7 mouse cellular contexts compared by ENCODE assay signal in genomic region chr7:3275455-3276170, GRCm38 (mm10). TPM values are rescaled to one million over a fixed set of nuclear protein-coding genes. Genes with fewer than 3 reads are reported as not detected.
DNase-seq lines count a peak whose midpoint lies in the region; ATAC-seq lines count a peak whose summit lies in the region.

No protein-coding gene starts in this region.

- peak overlapping the region; percentile 79 to 80 for H3K27ac ChIP-seq in heart, embryonic 14.5 days (replicated peaks in 1 of 2; ENCODE audit: control insufficient read depth in 1 of 2, insufficient read depth in 1 of 2, low read depth in 2 of 2, low read length in 2 of 2)
- peak overlapping the region; percentile 85 for H3K27ac ChIP-seq in lung, embryonic 15.5 days
- no peak overlapping the region for H3K27ac ChIP-seq in midbrain, embryonic 11.5 days (ENCODE audit: low read depth, low read length)

- peak; percentile 64 for ATAC-seq in heart, embryonic 14.5 days (ENCODE audit: insufficient number of reproducible peaks, insufficient read depth, low FRiP score, low read depth)
- peak; percentile 69 for ATAC-seq in lung, embryonic 15.5 days (ENCODE audit: borderline replicate concordance, extremely low read depth, low FRiP score, low TSS enrichment)
- ATAC-seq in midbrain, embryonic 11.5 days (ENCODE audit: low FRiP score): no peak
- no peak for ATAC-seq in activated CD4-positive, CD25-positive, alpha-beta regulatory T cell, adult 4 months

- peak; percentile 86 for DNase-seq in 3T3-L1 (ENCODE audit: low read depth, low spot score)
- DNase-seq in MN1 (ENCODE audit: low spot score): peak; percentile 52
- DNase-seq in midbrain, embryonic 11.5 days (ENCODE audit: low spot score, missing footprints): no peak
- no peak for DNase-seq in cerebellum, adult 9-11 months

- peaks cover 8% of the 10 kb centered on the region in 2 experiments for H3K4me1 ChIP-seq in heart, embryonic 14.5 days (ENCODE audit: control insufficient read depth in 2 of 2, insufficient read depth in 2 of 2, low read length in 2 of 2)
- peaks cover 8% of the 10 kb centered on the region for H3K4me1 ChIP-seq in lung, embryonic 15.5 days
- no peaks in the 10 kb centered on the region for H3K4me1 ChIP-seq in midbrain, embryonic 11.5 days (ENCODE audit: control insufficient read depth, insufficient read depth, low read length)

- no peak overlapping the region for H3K4me2 ChIP-seq in heart, embryonic 14.5 days (ENCODE audit: low read length)
- H3K4me2 ChIP-seq in lung, embryonic 15.5 days: peak overlapping the region; percentile 29; the same call in 1 of the 2 replicates
- H3K4me2 ChIP-seq in midbrain, embryonic 11.5 days: no peak overlapping the region

- no peak overlapping the region for H3K9ac ChIP-seq in heart, embryonic 14.5 days (ENCODE audit: low read length)
- no peak overlapping the region for H3K9ac ChIP-seq in lung, embryonic 15.5 days
- H3K9ac ChIP-seq in midbrain, embryonic 11.5 days (ENCODE audit: low read length): no peak overlapping the region

- H3K4me3 ChIP-seq in heart, embryonic 14.5 days (ENCODE audit: control insufficient read depth in 1 of 2, insufficient read depth in 1 of 2, low read depth in 1 of 2, low read length in 2 of 2): no peak overlapping the region
- no peak overlapping the region for H3K4me3 ChIP-seq in lung, embryonic 15.5 days
- H3K4me3 ChIP-seq in midbrain, embryonic 11.5 days (ENCODE audit: low read depth, low read length): no peak overlapping the region

- no peaks in the 10 kb centered on the region for H3K9me3 ChIP-seq in heart, embryonic 14.5 days (ENCODE audit: control insufficient read depth, low read length)
- H3K9me3 ChIP-seq in lung, embryonic 15.5 days: no peaks in the 10 kb centered on the region
- no peaks in the 10 kb centered on the region for H3K9me3 ChIP-seq in midbrain, embryonic 11.5 days (ENCODE audit: control insufficient read depth, low read length)

- WGBS in heart, embryonic 14.5 days: 36% methylated on average over 6 of the region's 6 CpGs
- WGBS in lung, embryonic 15.5 days: 37% methylated on average over 6 of the region's 6 CpGs
- WGBS in midbrain, embryonic 11.5 days: 71% methylated on average over 6 of the region's 6 CpGs

- H3K27me3 ChIP-seq in heart, embryonic 14.5 days (ENCODE audit: control insufficient read depth, insufficient read depth, low read length): no peaks in the 10 kb centered on the region
- no peaks in the 10 kb centered on the region for H3K27me3 ChIP-seq in lung, embryonic 15.5 days
- H3K27me3 ChIP-seq in midbrain, embryonic 11.5 days (ENCODE audit: control insufficient read depth, insufficient read depth, low read length): no peaks in the 10 kb centered on the region

- H3K36me3 ChIP-seq in heart, embryonic 14.5 days (ENCODE audit: control insufficient read depth, insufficient read depth, low read length): no peaks in the 10 kb centered on the region
- H3K36me3 ChIP-seq in lung, embryonic 15.5 days: no peaks in the 10 kb centered on the region
- H3K36me3 ChIP-seq in midbrain, embryonic 11.5 days (ENCODE audit: control insufficient read depth, insufficient read depth, low read length): no peaks in the 10 kb centered on the region

RNA-seq across cellular contexts. Expression of gene Myadm, which starts 13.3 kb away (rescaled TPM):
- 220 and 248 TPM in 2 replicates for polyA plus RNA-seq in heart, embryonic 14.5 days (2014; fragmentation: Nextera tagmentation; extraction: Ambion mirVana)
- polyA plus RNA-seq in lung, embryonic 15.5 days (2015; fragmentation: Nextera tagmentation; extraction: Ambion mirVana): 112 and 118 TPM in 2 replicates
- polyA plus RNA-seq in midbrain, embryonic 11.5 days (2014; fragmentation: Nextera tagmentation; extraction: Ambion mirVana): 38.1 and 41.2 TPM in 2 replicates
- 10 to 100 TPM in 1 of 2 experiments, 1 to 10 TPM in 1; 4.1 to 10.4 TPM for polyA plus RNA-seq in activated CD4-positive, CD25-positive, alpha-beta regulatory T cell, adult 4 months (2017; shearing (Covaris generic))

RNA-seq across cellular contexts. Expression of gene Prkcg, which starts 13.4 kb away (rescaled TPM):
- polyA plus RNA-seq in heart, embryonic 14.5 days (2014; fragmentation: Nextera tagmentation; extraction: Ambion mirVana): 0.28 and 0.59 TPM in 2 replicates
- 0.16 and 0.32 TPM in 2 replicates for polyA plus RNA-seq in lung, embryonic 15.5 days (2015; fragmentation: Nextera tagmentation; extraction: Ambion mirVana)
- 0.31 and 0.77 TPM in 2 replicates for polyA plus RNA-seq in midbrain, embryonic 11.5 days (2014; fragmentation: Nextera tagmentation; extraction: Ambion mirVana)
- not detected for polyA plus RNA-seq in activated CD4-positive, CD25-positive, alpha-beta regulatory T cell, adult 4 months (2017; shearing (Covaris generic))

RNA-seq across cellular contexts. Expression of gene Nlrp12, which starts 26.1 kb away (rescaled TPM):
- polyA plus RNA-seq in heart, embryonic 14.5 days (2014; fragmentation: Nextera tagmentation; extraction: Ambion mirVana): 0.04 TPM in 1 of 2 replicates, not detected in the other
- polyA plus RNA-seq in lung, embryonic 15.5 days (2015; fragmentation: Nextera tagmentation; extraction: Ambion mirVana): 0.04 TPM in 1 of 2 replicates, not detected in the other
- not detected in 2 replicates for polyA plus RNA-seq in midbrain, embryonic 11.5 days (2014; fragmentation: Nextera tagmentation; extraction: Ambion mirVana)
- under 1 TPM in 1 of 2 experiments, not detected in 1; 0.12 TPM for polyA plus RNA-seq in activated CD4-positive, CD25-positive, alpha-beta regulatory T cell, adult 4 months (2017; shearing (Covaris generic))

RNA-seq across cellular contexts. Expression of gene Cacng7, which starts 57.1 kb away (rescaled TPM):
- polyA plus RNA-seq in heart, embryonic 14.5 days (2014; fragmentation: Nextera tagmentation; extraction: Ambion mirVana): 0.39 and 0.88 TPM in 2 replicates
- polyA plus RNA-seq in lung, embryonic 15.5 days (2015; fragmentation: Nextera tagmentation; extraction: Ambion mirVana): 0.48 and 0.49 TPM in 2 replicates
- 4.2 and 4.4 TPM in 2 replicates for polyA plus RNA-seq in midbrain, embryonic 11.5 days (2014; fragmentation: Nextera tagmentation; extraction: Ambion mirVana)
- polyA plus RNA-seq in activated CD4-positive, CD25-positive, alpha-beta regulatory T cell, adult 4 months (2017; shearing (Covaris generic)): not detected

Comparison
In these comparisons a context has a peak if more than half of its experiments do, and no peak if none do; other contexts are left out.
1. DNase-seq: peak in 3T3-L1 (single experiment) and MN1 (single experiment); none in midbrain, embryonic 11.5 days (single experiment) and cerebellum, adult 9-11 months (single experiment).
2. ATAC-seq: peak in heart, embryonic 14.5 days (single experiment) and lung, embryonic 15.5 days (single experiment); none in midbrain, embryonic 11.5 days (single experiment) and activated CD4-positive, CD25-positive, alpha-beta regulatory T cell, adult 4 months (single experiment).